Mouse (Mus musculus): ENCODE measurements around the gene Dhcr24.

Dhcr24 gene

GRCm38 (mm10) chr4:106606639-106607554 lies 46.1 kb downstream of the Dhcr24 start:
- no peak for DNase-seq (ENCODE audit: low read depth)

- DNase-seq (ENCODE audit: low read depth) = no peak
Measured at GRCm38 (mm10) chr4:106607905-106608304, 47.1 kb downstream of the Dhcr24 start.

- DNase-seq (ENCODE audit: low read depth) = no peak
Measured at GRCm38 (mm10) chr4:106613105-106613504, 52.3 kb downstream of the Dhcr24 start.

- DNase-seq (ENCODE audit: low read depth) = peak; percentile 81
Measured at GRCm38 (mm10) chr4:106613560-106613959, 52.7 kb downstream of the Dhcr24 start.

GRCm38 (mm10) chr4:106614180-106614797 lies 53.5 kb downstream of the Dhcr24 start:
- peak; percentile 69 for DNase-seq (ENCODE audit: low read depth)

- DNase-seq (ENCODE audit: low read depth) = no peak
Measured at GRCm38 (mm10) chr4:106614881-106615280, 54.0 kb downstream of the Dhcr24 start.

GRCm38 (mm10) chr4:106615637-106616036 lies 54.8 kb downstream of the Dhcr24 start:
- DNase-seq (ENCODE audit: low read depth) = no peak

GRCm38 (mm10) chr4:106617056-106617455 lies 56.2 kb downstream of the Dhcr24 start, which contains the start of gene Lexm:
TSS of gene Lexm (minus strand) at chr4:106617241.
- peak; percentile 19 for DNase-seq (ENCODE audit: low read depth)

GRCm38 (mm10) chr4:106618898-106619297 lies 58.1 kb downstream of the Dhcr24 start:
- no peak for DNase-seq (ENCODE audit: low read depth)

GRCm38 (mm10) chr4:106621428-106621827 lies 60.6 kb downstream of the Dhcr24 start:
- DNase-seq (ENCODE audit: low read depth) = no peak

GRCm38 (mm10) chr4:106622030-106622493 lies 61.2 kb downstream of the Dhcr24 start, which contains the start of gene Ttc22:
TSS of gene Ttc22 (plus strand) at chr4:106622432.
- DNase-seq (ENCODE audit: low read depth) = no peak

GRCm38 (mm10) chr4:106622712-106623111 lies 61.9 kb downstream of the Dhcr24 start:
- no peak for DNase-seq (ENCODE audit: low read depth)

- DNase-seq (ENCODE audit: low read depth) = no peak
Measured at GRCm38 (mm10) chr4:106624271-106624670, 63.4 kb downstream of the Dhcr24 start.

- no peak for DNase-seq (ENCODE audit: low read depth)
Measured at GRCm38 (mm10) chr4:106627809-106628208, 67.0 kb downstream of the Dhcr24 start.

GRCm38 (mm10) chr4:106628650-106629360 lies 68.0 kb downstream of the Dhcr24 start:
- DNase-seq (ENCODE audit: low read depth) = no peak

GRCm38 (mm10) chr4:106629374-106629773 lies 68.5 kb downstream of the Dhcr24 start:
- no peak for DNase-seq (ENCODE audit: low read depth)

GRCm38 (mm10) chr4:106630333-106631220 lies 69.7 kb downstream of the Dhcr24 start:
- DNase-seq (ENCODE audit: low read depth) = peak; percentile 64

- no peak for DNase-seq (ENCODE audit: low read depth)
Measured at GRCm38 (mm10) chr4:106632313-106632712, 71.5 kb downstream of the Dhcr24 start.

- no peak for DNase-seq (ENCODE audit: low read depth)
Measured at GRCm38 (mm10) chr4:106633281-106634085, 72.6 kb downstream of the Dhcr24 start.

GRCm38 (mm10) chr4:106634086-106634479 lies 73.2 kb downstream of the Dhcr24 start:
- DNase-seq (ENCODE audit: low read depth) = no peak

Data from 416B (cell line).